Mouse (Mus musculus): ENCODE measurements at regions not wholly inside any gene's neighbourhood (a gene's known extent, or its start where the extent isn't known, plus 50 kb on each side); places are given as distances from the start of the nearest gene placed in this dataset.
"Not testable (repeated sequence)": the region's sequence is repeated elsewhere in the genome, so short reads cannot be mapped to it uniquely, and the experiment has no call there.

DNA sequence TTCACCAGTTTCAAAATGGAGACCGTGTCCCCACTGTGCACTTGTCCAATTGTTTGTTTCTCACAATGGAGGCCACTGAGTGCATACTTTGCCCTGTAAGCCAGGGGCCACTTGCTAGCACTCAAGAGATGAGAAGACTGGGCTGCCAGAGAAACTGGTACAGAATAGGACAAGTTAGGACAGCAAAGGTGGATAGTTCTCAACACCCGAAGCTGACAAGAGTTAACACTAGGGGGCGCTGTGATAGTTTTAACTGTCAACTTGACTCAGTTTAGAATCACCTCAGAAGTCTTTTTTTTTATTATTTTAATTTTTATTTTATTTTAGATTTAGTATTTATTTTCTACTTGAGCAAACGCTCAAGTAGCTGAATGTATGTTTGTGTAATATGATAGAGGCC lies 188.2 kb upstream of the Asap2 start:
- DNase-seq (ENCODE audit: low read depth, low spot score) = not testable (repeated sequence)

DNA sequence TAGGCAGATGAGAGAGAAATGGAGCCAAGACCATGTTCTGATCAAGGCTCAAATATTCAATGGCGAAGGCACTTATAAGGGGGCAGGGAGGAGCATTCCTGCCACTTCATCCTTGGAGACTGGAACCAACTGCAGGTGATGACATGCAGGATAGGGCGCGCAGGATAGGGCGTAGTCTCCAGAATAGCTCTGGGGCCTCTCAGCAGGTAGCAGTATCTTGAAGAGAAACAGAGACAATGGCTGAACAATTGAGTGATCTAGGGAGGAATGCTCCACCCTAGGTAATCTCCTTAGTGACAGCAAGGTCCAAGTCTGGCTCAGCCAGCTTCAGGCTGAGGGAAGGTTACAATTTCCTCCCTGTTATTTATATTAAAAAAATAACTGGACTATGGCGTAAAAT lies 184.8 kb upstream of the Asap2 start:
- DNase-seq (ENCODE audit: low read depth, low spot score) = not testable (repeated sequence)

DNA sequence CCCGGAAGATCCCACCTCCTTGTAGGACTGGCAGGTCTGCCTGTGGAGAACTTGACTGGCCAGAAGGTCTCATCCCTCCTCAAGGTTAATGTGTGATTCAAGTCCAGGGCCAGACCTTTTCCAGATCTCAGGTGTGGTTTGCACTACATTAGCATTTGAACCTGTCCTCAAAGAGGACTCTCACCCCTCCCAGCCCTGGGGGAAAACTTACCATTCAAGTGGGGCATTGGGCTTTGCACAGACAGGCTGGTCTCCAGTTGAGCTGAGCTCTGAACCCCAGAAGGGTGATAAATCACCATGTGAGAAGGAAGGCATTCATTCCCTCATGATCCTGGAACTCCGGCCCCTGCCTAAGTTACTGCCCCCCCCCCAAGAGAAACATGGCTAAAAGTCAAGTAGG lies 183.6 kb upstream of the Asap2 start:
- no peak for DNase-seq (ENCODE audit: low read depth, low spot score)

DNA sequence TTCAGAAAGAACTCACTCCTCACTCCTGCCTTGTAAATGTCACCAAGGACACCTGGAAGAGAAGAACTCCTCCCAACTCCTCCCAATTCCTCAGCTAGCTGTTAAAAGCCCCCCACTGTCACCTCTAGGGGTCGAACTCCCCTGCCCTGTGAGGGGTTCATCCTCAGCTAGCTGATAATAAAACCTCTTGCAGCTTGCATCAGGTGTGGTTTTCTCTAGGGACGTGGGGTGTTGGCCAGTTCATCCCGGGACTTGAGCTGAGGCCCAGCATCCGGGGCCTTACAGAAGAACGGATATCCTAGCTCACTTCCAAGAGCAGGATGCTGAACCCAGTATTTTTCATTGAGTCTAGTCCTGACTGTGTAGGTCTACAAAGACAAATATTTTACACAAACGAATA lies 176.4 kb upstream of the Asap2 start:
- not testable (repeated sequence) for DNase-seq (ENCODE audit: low read depth, low spot score)

DNA sequence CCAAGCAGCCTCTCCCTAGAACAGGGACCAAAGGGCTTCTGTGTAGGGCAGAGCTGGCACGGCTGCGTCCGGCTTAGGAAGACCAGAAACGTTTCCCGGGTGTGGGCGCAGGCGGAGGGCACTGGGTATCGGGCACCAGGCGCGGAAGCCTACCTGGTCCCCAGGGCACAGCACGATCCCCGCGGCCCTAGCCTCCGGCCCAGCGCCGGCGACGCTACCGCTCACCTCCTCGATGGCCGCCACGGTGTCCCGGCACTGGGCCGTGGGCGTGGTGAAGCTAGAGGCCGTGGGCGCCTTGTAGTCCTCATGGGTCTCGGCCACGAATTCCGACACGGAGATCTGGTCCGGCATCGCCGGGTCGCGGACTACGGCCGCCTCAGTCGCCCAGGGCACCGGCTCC lies 175.1 kb upstream of the Asap2 start:
- DNase-seq (ENCODE audit: low read depth, low spot score) = peak; percentile 0

DNA sequence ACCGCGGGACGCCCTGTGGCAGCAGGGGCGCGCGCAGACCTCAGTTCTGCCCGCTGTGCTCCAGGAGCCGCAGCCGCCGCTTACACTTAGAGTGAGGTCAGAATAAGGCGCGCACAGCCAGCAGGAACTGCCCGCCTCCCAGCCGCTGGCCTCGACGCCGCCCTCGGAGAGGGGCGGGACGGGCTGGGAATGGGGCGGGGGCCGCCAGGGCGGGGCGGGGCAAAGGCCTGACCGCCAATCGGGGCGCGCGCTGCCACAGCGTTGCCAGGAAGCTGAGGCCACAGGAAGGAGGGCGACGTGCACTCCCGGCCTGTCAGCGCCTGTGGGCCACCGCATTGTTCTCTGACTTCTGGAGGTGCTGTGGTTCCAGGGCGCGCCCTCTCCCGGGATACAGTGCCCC lies 174.7 kb upstream of the Asap2 start:
- peak; percentile 37 for DNase-seq (ENCODE audit: low read depth, low spot score)

DNA sequence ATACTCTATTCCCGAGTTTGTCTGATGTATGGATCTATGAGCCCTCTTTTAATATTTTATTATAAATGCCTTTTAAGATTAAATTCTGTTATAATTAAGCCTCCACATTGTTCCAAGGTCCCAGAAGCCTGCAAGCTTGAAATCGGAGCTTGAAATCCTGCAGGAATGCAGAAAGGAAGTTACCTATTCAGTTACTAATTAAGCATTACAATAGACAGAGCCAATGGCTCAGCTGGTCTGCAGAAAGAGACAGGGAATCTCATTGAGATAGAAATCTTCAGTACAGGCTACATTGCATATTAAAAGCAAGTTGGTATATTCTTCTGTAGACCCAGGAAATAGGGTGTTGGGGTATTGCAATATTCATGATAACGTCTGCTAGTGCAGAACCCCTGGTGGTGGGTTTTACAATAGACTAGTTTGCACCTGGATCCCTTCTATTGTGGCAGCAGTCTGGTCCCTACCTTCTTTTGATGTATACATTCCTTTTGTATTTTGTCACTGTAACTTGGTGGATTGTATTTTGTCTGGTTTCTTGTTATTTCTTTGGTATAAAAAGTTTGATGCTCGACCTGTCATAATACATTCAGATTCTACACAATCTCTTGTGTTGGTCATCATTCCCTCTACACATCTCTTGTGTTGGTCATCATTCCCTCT lies 146.5 kb upstream of the Asap2 start:
- DNase-seq (ENCODE audit: low read depth, low spot score) = not testable (repeated sequence)

DNA sequence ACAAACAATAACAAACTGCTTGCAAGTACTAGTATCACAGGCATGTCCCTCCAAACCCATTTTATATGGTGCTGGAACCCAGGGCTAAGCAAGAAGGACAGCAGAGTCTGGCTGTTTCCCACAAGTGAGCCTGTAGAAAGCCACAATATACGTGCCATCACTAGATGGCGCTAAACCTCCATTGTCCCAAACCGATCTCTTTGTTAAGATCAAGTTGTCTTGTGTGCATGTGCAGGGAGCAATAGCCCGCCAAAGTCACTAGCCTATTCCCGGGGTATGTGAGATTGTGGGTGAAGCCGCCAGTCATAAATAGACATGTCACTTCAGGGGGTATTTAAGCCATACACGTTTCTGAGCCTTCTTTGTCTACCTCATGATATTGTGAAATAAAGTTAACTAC lies 145.4 kb upstream of the Asap2 start:
- peak; percentile 7 for DNase-seq (ENCODE audit: low read depth, low spot score)

DNA sequence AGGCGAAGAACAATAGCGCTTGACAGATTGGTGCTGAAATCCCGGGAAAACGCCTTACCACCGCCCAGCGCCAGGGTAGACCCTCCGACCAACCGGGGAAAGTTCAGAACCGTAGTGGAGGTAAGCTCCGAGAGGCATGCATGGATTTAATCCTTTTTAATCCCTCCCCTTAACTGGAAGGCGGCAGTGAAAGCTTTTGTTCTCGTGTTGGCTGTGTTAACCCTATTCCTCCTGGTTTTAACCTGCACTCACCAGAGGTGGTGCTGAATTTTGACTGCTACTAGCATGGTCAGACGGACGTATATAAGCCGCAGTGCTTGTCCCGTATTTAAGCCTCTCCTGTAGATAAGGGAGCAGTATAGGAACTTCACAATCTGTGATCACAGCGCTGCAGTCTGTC lies 145.0 kb upstream of the Asap2 start:
- no peak for DNase-seq (ENCODE audit: low read depth, low spot score)

DNA sequence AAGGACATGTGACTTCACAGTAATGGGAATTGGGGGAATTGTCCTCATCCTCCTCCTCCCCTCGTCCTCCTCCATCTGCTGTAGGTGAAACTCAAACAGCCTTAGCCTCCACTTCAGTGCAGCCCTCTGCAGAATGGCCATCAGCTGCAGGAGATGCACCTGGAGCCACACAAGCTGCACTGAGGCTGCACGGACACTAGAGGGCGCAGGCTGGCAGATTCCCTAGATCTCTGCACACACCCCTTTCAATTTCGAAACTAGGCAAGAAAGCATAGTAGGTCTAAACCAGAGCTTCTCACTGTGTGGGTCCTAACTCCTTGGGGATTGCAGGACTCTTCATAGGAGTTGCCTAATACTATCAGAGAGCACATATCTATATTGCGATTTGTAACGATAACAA lies 106.2 kb upstream of the Asap2 start:
- not testable (repeated sequence) for DNase-seq (ENCODE audit: low read depth, low spot score)

DNA sequence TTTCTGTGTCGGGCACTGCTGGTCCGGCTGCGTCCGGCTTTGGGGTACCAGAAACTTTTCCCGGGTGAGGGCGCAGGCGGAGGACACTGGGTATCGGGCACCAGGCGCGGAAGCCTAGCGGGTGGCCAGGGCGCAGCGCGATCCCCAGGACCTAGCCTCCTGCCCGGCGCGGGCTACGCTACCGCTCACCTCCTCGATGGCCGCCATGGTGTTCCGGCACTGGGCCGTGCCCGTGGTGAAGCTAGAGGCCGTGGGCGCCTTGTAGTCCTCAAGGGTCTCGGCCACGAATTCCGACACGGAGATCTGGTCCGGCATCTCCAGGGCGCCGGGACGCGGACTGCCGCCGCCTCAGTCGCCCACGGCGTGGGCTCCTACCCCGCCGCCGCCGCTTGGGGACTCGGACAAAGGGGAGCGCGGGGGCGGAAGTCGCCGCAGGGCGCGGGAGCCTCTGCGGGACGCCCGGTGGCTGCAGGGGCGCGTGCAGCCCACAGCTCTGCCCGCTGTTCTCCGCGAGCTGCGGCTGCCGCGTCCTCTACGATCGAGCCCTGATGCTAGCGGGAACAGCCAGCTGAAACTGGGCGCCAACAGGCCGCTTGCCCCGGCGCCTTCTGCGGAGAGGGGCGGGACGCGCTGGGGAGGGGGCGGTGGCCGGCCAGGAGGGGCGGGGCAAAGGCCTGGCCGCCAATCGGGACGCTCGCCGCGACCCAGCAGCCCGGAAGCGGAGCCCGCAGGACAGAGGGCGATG lies 69.4 kb upstream of the Asap2 start:
- peak; percentile 78 for DNase-seq (ENCODE audit: low read depth, low spot score)

DNA sequence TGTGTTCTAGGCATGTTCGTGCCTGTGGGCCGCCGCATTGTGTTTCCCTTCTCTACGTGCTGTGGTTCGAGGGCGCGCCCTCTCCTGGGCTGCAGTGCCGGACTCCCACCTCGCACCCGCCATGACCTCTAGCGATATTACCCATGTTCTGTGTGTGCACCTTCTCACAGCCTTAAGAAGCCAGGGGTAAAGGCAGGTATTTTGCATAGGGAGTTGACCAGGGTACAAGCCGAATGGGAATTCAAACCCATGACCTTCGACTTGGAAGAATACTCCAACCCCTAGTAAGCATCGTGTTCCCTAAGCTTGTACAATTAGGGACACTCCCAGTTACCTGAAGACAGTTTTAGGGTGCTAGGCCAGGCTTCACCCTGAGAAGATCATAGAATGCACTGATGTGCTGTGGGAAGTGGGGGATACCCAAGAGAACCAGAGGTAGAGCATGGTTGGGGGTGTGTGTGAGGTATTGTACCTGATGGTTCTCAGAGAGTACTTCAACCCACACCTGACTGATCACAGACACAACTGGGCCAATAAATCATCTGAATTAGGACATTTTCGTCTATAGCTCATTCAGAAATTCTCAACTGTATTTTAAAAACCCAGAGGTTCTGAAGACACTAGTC lies 68.7 kb upstream of the Asap2 start:
- DNase-seq (ENCODE audit: low read depth, low spot score) = peak; percentile 34

DNA sequence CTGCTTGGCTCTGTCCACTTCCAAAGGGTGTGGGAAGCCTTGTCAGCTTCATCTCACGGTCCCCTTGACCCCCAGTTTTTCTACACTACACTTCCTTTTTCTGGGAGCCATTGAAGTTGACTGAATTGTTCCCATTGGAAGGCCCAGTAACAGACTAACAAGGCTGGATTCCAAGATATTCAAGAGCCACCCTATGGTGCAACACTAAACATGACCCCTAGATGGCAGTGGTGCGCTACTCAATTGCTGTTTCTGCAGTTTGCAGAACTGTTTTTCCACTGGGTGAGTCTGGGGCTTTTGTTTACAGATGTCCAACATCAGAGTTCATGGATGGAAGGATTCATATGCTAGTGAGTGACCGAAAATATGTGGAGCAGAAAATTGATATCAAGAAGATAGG lies 61.3 kb upstream of the Asap2 start:
- peak; percentile 45 for DNase-seq (ENCODE audit: low read depth, low spot score)

Measured in CD4-positive helper T cell, adult 2 months (primary cell).